Mouse (Mus musculus) stomach, postnatal 0 days (tissue): ENCODE measurements around the gene Pip5k1b. TPM values are rescaled to one million over a fixed set of nuclear protein-coding genes. Genes with fewer than 3 reads are reported as not detected.

Experiments
- ATAC-seq: fragments of 200-750 bp; cut with Nextera tagmentation; 2 replicates; pipeline ENCODE4 v1.8.0; 2017; ENCODE audit not compliant: low FRiP score, low TSS enrichment
- DNase-seq: peaks from one replicate; pipeline ENCODE4 v3.0.0-alpha.2; 2016; ENCODE audit warnings: low spot score
- H3K27ac ChIP-seq: fragments of 300-500 bp; sonication (generic); replicated peaks from 2 replicates; pipeline ENCODE4 v1.5.1; 2014; ENCODE audit warnings: mild to moderate bottlenecking, control low read depth
- H3K27me3 ChIP-seq: fragments of 300-500 bp; sonication (generic); 2 replicates; pipeline ENCODE4 v1.6.1; 2014; ENCODE audit warnings: low read length; ENCODE audit not compliant: control insufficient read depth, insufficient read depth
- H3K36me3 ChIP-seq: fragments of 300-500 bp; sonication (generic); 2 replicates; pipeline ENCODE4 v1.6.1; 2014; ENCODE audit warnings: low read length, mixed read lengths; ENCODE audit not compliant: control insufficient read depth, insufficient read depth
- H3K4me1 ChIP-seq: fragments of 300-500 bp; sonication (generic); replicated peaks from 2 replicates; pipeline ENCODE4 v1.6.1; 2014; ENCODE audit warnings: antibody characterized with exemption; ENCODE audit not compliant: control insufficient read depth, insufficient read depth
- H3K4me2 ChIP-seq: fragments of 300-500 bp; sonication (generic); replicated peaks from 2 replicates; pipeline ENCODE4 v1.6.1; 2014; ENCODE audit warnings: low read depth, mild to moderate bottlenecking, control low read depth, moderate library complexity
- H3K4me3 ChIP-seq: fragments of 300-500 bp; sonication (generic); 2 replicates; pipeline ENCODE4 v1.5.1; 2014; ENCODE audit warnings: low read depth, low read length, control low read depth
- H3K9ac ChIP-seq: fragments of 300-500 bp; sonication (generic); 2 replicates; pipeline ENCODE4 v1.6.1; 2014; ENCODE audit warnings: mild to moderate bottlenecking, low read length, control low read depth, mixed read lengths
- H3K9me3 ChIP-seq: fragments of 300-500 bp; sonication (generic); 2 replicates; pipeline ENCODE4 v1.6.1; 2016; ENCODE audit warnings: low read length; ENCODE audit not compliant: control insufficient read depth
- CTCF ChIP-seq: IDR thresholded peaks from 2 replicates; pipeline ENCODE4 v1.5.1; 2016; ENCODE audit warnings: antibody characterized with exemption, low read depth, mild to moderate bottlenecking, moderate library complexity
- EP300 ChIP-seq: optimal IDR thresholded peaks from 2 replicates; pipeline ENCODE3; 2016; ENCODE audit warnings: antibody characterized with exemption
- WGBS: fragments of 180-500 bp; shearing (Covaris S2); extraction: QIAGEN DNeasy Blood & Tissue Kit; methylation state at CpG from one replicate; pipeline ENCODE4 v1.1.7; 2014; 5-methylcytosine and 5-hydroxymethylcytosine counted together
- polyA plus RNA-seq: library from polyadenylated mRNA; unstranded; fragments of >200 nt; fragmentation: Nextera tagmentation; extraction: Ambion mirVana; gene quantifications from 2 replicates; pipeline ENCODE4 v1.2.1, GENCODE M21; 2015

Pip5k1b gene
- polyA plus RNA-seq, 1 experiment from 2014 or later: 5.5 TPM

DNA sequence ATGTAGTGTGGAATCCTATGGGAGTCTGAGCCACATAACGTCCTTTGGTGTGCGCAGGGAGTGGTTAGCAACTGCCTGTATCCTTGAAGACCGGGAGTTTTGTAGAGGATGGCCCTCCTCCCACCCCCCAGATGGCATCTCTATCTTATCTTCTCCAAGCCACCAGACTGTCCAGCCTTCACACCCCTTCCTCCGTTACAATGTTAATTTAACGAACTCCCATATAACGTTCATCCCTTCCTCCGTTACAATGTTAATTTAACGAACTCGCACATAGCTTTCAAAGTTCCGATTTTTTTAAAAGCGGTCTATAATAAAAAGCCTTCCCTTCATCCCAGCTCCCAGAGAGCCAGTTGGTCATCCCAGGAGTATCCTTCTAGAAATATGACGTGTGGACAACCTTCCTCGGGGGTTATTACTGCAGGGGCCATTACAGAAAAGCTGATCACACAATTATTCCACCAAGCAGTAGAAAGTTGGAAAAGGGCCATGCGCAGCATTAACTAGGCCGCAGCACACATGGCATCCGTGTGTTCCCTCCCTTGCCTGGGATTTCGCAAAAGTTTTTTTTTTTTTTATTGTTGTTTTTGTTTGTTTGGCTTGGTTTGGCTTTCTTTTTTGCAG is 13.9 kb downstream of the Pip5k1b start:
- no peaks in the 10 kb centered on the region for H3K27me3 ChIP-seq
- DNase-seq: no peak
- H3K36me3 ChIP-seq: no peaks in the 10 kb centered on the region
- 92% methylated on average over 17 of the region's 17 CpGs for WGBS
- no peak for TF ChIP-seq EP300
- no peak for TF ChIP-seq CTCF
- no peak overlapping the region for H3K4me3 ChIP-seq
- H3K9me3 ChIP-seq: no peaks in the 10 kb centered on the region
- H3K4me2 ChIP-seq: no peak overlapping the region
- ATAC-seq: no peak
- no peaks in the 10 kb centered on the region for H3K4me1 ChIP-seq
- H3K9ac ChIP-seq: no peak overlapping the region
- H3K27ac ChIP-seq: no peak overlapping the region

GRCm38 (mm10) chr19:24540952-24541668 is 14.6 kb downstream of the Pip5k1b start:
- TF ChIP-seq EP300 (no peak), CTCF (no peak)
- H3K9me3 ChIP-seq: no peaks in the 10 kb centered on the region
- H3K4me1 ChIP-seq: no peaks in the 10 kb centered on the region
- DNase-seq: no peak
- H3K4me2 ChIP-seq: no peak overlapping the region
- H3K27me3 ChIP-seq: no peaks in the 10 kb centered on the region
- no peak for ATAC-seq
- H3K4me3 ChIP-seq: no peak overlapping the region
- no peak overlapping the region for H3K27ac ChIP-seq
- 89% methylated on average over 10 of the region's 10 CpGs for WGBS
- H3K36me3 ChIP-seq: no peaks in the 10 kb centered on the region
- H3K9ac ChIP-seq: no peak overlapping the region

DNA sequence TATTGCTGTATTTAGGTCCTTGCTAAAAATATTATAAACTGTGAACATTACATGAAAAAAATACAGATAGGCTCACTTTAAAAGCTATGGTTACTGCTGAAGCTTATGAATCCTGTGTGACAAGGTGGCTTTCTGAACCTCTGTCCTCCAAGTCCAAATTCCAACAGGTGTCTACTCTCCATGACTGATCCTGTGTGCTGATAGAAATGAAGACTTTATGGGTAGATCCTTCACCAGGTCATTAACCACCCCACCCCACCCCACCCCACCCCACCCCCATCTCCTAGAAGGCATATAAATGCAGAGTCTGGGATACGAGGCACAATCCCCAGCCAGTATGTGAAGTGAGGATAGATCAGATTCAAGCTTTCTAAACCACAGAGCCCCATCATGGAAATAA is 16.6 kb downstream of the Pip5k1b start:
- no peak for DNase-seq
- Histone ChIP-seq H3K4me3 (no peak overlapping the region), H3K27me3 (no peaks in the 10 kb centered on the region), H3K4me2 (no peak overlapping the region), H3K9me3 (no peaks in the 10 kb centered on the region), H3K36me3 (no peaks in the 10 kb centered on the region), H3K9ac (no peak overlapping the region), H3K4me1 (no peaks in the 10 kb centered on the region), H3K27ac (no peak overlapping the region)
- ATAC-seq: no peak
- TF ChIP-seq EP300 (no peak), CTCF (no peak)
- 80% methylated on average over 1 of the region's 1 CpGs for WGBS

- 83% methylated on average over 6 of the region's 6 CpGs for whole genome bisulfite sequencing
- Histone ChIP-seq H3K36me3 (no peaks in the 10 kb centered on the region), H3K9me3 (no peaks in the 10 kb centered on the region), H3K4me1 (no peaks in the 10 kb centered on the region), H3K4me3 (no peak overlapping the region), H3K4me2 (no peak overlapping the region), H3K27me3 (no peaks in the 10 kb centered on the region), H3K27ac (no peak overlapping the region), H3K9ac (no peak overlapping the region)
- DNase-seq: no peak
- no peak for TF ChIP-seq CTCF
- no peak for TF ChIP-seq EP300
- ATAC-seq: no peak
These were observed 17.5 kb downstream of the Pip5k1b start for GRCm38 (mm10) chr19:24538181-24538580.

GRCm38 (mm10) chr19:24537691-24538090 is 18.0 kb downstream of the Pip5k1b start:
- 70% methylated on average over 4 of the region's 4 CpGs for WGBS
- Histone ChIP-seq H3K36me3 (no peaks in the 10 kb centered on the region), H3K27me3 (no peaks in the 10 kb centered on the region), H3K4me2 (no peak overlapping the region), H3K4me1 (no peaks in the 10 kb centered on the region), H3K9ac (no peak overlapping the region), H3K9me3 (no peaks in the 10 kb centered on the region), H3K27ac (no peak overlapping the region), H3K4me3 (no peak overlapping the region)
- no peak for ATAC-seq
- TF ChIP-seq EP300 (no peak), CTCF (no peak)
- no peak for DNase-seq

DNA sequence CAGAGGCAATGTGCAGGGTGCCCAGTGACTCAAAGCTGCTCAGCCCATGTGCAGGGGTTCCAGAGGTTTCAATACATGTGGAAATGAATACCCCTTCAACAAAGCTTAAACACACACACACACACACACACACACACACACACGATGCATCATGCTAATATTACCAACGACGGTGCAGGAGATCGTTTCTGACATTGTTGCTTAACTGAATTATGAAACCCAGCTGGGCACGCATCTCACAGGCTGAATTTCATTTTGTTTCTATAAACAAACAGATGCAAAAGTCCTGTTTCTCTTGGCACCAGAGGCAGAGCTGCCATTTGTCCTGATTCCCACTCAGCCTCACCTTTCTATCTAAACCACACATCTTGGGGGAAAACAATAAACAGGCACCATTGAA is 18.8 kb downstream of the Pip5k1b start:
- Histone ChIP-seq H3K36me3 (no peaks in the 10 kb centered on the region), H3K4me1 (no peaks in the 10 kb centered on the region), H3K9ac (no peak overlapping the region), H3K27ac (no peak overlapping the region), H3K9me3 (no peaks in the 10 kb centered on the region), H3K4me3 (no peak overlapping the region), H3K27me3 (no peaks in the 10 kb centered on the region), H3K4me2 (no peak overlapping the region)
- ATAC-seq (no peak), DNase-seq (no peak)
- TF ChIP-seq EP300 (no peak), CTCF (no peak)
- WGBS: 50% methylated on average over 5 of the region's 5 CpGs
